Mouse (Mus musculus) liver, embryonic 14.5 days (tissue): ENCODE results near the gene Mast2.

Experiments used
- CTCF ChIP-seq: IDR thresholded peaks from 2 replicates; pipeline ENCODE4 v1.5.1; 2016; ENCODE audit warnings: antibody characterized with exemption, low read depth, control low read depth
- EP300 ChIP-seq: IDR thresholded peaks from 2 replicates; pipeline ENCODE4 v1.6.1; 2016; ENCODE audit warnings: antibody characterized with exemption, low read depth

GRCm38 (mm10) chr4:116483476-116483875 is 19.5 kb upstream of the Mast2 start:
- no peak for TF ChIP-seq CTCF
- no peak for TF ChIP-seq EP300
